Mouse (Mus musculus): ENCODE data around the gene Rpl10a. TPM values are rescaled to one million over a fixed set of nuclear protein-coding genes. Genes with fewer than 3 reads are reported as not detected.
"Not testable (repeated sequence)": the region's sequence is repeated elsewhere in the genome, so short reads cannot be mapped to it uniquely, and the experiment has no call there.

Rpl10a gene
- polyA plus RNA-seq, 1 experiment from 2014 or later = 502 TPM

GRCm38 (mm10) chr17:28327673-28328325 is 472 bp upstream of the Rpl10a start:
- WGBS = 2% methylated on average over 22 of the region's 22 CpGs
- Histone ChIP-seq H3K36me3 (peaks cover 77% of the 10 kb centered on the region), H3K4me1 (peaks cover 55% of the 10 kb centered on the region)

GRCm38 (mm10) chr17:28328946-28329345 is 675 bp downstream of the Rpl10a start:
- H3K36me3 ChIP-seq = peaks cover 78% of the 10 kb centered on the region
- no peaks in the 10 kb centered on the region for H3K9me3 ChIP-seq (replicated peaks)
- DNase-seq (ENCODE audit: low spot score) = peak; percentile 57
- under 1% methylated on average over 25 of the region's 25 CpGs for WGBS
- H3K4me1 ChIP-seq = peaks cover 66% of the 10 kb centered on the region
- peak overlapping the region; percentile 98 for H3K4me3 ChIP-seq
- H3K27ac ChIP-seq = peak overlapping the region; percentile 99
- H3K27me3 ChIP-seq (ENCODE audit: low read depth, poor library complexity, severe bottlenecking) = no peaks in the 10 kb centered on the region

More at GRCm38 (mm10) chr17:28327673-28328325, 472 bp upstream of the Rpl10a start:
- peak overlapping the region; percentile 99 for H3K27ac ChIP-seq
- DNase-seq (ENCODE audit: low spot score) = no peak
- H3K27me3 ChIP-seq (ENCODE audit: low read depth, poor library complexity, severe bottlenecking) = no peaks in the 10 kb centered on the region
- no peaks in the 10 kb centered on the region for H3K9me3 ChIP-seq (replicated peaks)
- peak overlapping the region; percentile 98 for H3K4me3 ChIP-seq

- H3K4me1 ChIP-seq = peaks cover 72% of the 10 kb centered on the region
- peak overlapping the region; percentile 99 for H3K27ac ChIP-seq
- H3K9me3 ChIP-seq (replicated peaks) = no peaks in the 10 kb centered on the region
- H3K4me3 ChIP-seq = peak overlapping the region; percentile 98
- DNase-seq (ENCODE audit: low spot score) = no peak
- H3K27me3 ChIP-seq (ENCODE audit: low read depth, poor library complexity, severe bottlenecking) = no peaks in the 10 kb centered on the region
- WGBS = 9% methylated on average over 4 of the region's 4 CpGs
- peaks cover 77% of the 10 kb centered on the region for H3K36me3 ChIP-seq
Measured at GRCm38 (mm10) chr17:28329503-28330231, 1.4 kb downstream of the Rpl10a start.

GRCm38 (mm10) chr17:28330232-28330546 is 1.9 kb downstream of the Rpl10a start:
- Histone ChIP-seq H3K4me1 (peaks cover 77% of the 10 kb centered on the region), H3K9me3 (replicated peaks) (no peaks in the 10 kb centered on the region), H3K4me3 (peak overlapping the region; percentile 98), H3K27me3 (ENCODE audit: low read depth, poor library complexity, severe bottlenecking) (no peaks in the 10 kb centered on the region), H3K27ac (peak overlapping the region; percentile 14; the same call in 1 of the 2 replicates), H3K36me3 (peaks cover 77% of the 10 kb centered on the region)
- DNase-seq (ENCODE audit: low spot score) = no peak
- WGBS = 62% methylated on average over 2 of the region's 2 CpGs

GRCm38 (mm10) chr17:28330590-28330989 is 2.3 kb downstream of the Rpl10a start:
- not testable (repeated sequence) for H3K27me3 ChIP-seq (ENCODE audit: low read depth, poor library complexity, severe bottlenecking); H3K9me3 ChIP-seq (replicated peaks); H3K27ac ChIP-seq; DNase-seq (ENCODE audit: low spot score)
- peaks cover 77% of the 10 kb centered on the region for H3K4me1 ChIP-seq
- 73% methylated on average over 8 of the region's 8 CpGs for WGBS
- peaks cover 77% of the 10 kb centered on the region for H3K36me3 ChIP-seq
- H3K4me3 ChIP-seq = peak overlapping the region; percentile 19; the same call in 1 of the 2 replicates

GRCm38 (mm10) chr17:28331241-28332112 is 3.2 kb downstream of the Rpl10a start:
- H3K27me3 ChIP-seq (ENCODE audit: low read depth, poor library complexity, severe bottlenecking) = no peaks in the 10 kb centered on the region
- peak overlapping the region; percentile 71; the same call in 1 of the 2 replicates for H3K27ac ChIP-seq
- DNase-seq (ENCODE audit: low spot score) = peak; percentile 56
- peak overlapping the region; percentile 17; the same call in 1 of the 2 replicates for H3K4me3 ChIP-seq
- peaks cover 68% of the 10 kb centered on the region for H3K4me1 ChIP-seq
- H3K36me3 ChIP-seq = peaks cover 77% of the 10 kb centered on the region
- WGBS = 25% methylated on average over 5 of the region's 7 CpGs
- H3K9me3 ChIP-seq (replicated peaks) = no peaks in the 10 kb centered on the region

- peak overlapping the region; percentile 17 for H3K4me3 ChIP-seq
Measured at GRCm38 (mm10) chr17:28332113-28332914, 4.0 kb downstream of the Rpl10a start.

GRCm38 (mm10) chr17:28332915-28333546 is 4.8 kb downstream of the Rpl10a start:
- H3K36me3 ChIP-seq = peaks cover 88% of the 10 kb centered on the region
- H3K27ac ChIP-seq = peak overlapping the region; percentile 71
- H3K9me3 ChIP-seq (replicated peaks) = no peaks in the 10 kb centered on the region
- DNase-seq (ENCODE audit: low spot score) = peak; percentile 62
- 56% methylated on average over 31 of the region's 31 CpGs for WGBS
- peak overlapping the region; percentile 17 for H3K4me3 ChIP-seq
- H3K4me1 ChIP-seq = peaks cover 53% of the 10 kb centered on the region
- no peaks in the 10 kb centered on the region for H3K27me3 ChIP-seq (ENCODE audit: low read depth, poor library complexity, severe bottlenecking)

More at GRCm38 (mm10) chr17:28332113-28332914, 4.0 kb downstream of the Rpl10a start:
- peaks cover 60% of the 10 kb centered on the region for H3K4me1 ChIP-seq
- WGBS = 35% methylated on average over 13 of the region's 13 CpGs
- peak overlapping the region; percentile 71 for H3K27ac ChIP-seq
- H3K36me3 ChIP-seq = peaks cover 81% of the 10 kb centered on the region
- DNase-seq (ENCODE audit: low spot score) = peak; percentile 57
- no peaks in the 10 kb centered on the region for H3K27me3 ChIP-seq (ENCODE audit: low read depth, poor library complexity, severe bottlenecking)
- no peaks in the 10 kb centered on the region for H3K9me3 ChIP-seq (replicated peaks)

- Histone ChIP-seq H3K4me3 (0 out of 2 replicates have a peak overlapping the region, but pooled peaks have one; percentile 3), H3K36me3 (peaks cover 93% of the 10 kb centered on the region), H3K9me3 (replicated peaks) (no peaks in the 10 kb centered on the region), H3K27ac (no peak overlapping the region), H3K4me1 (peaks cover 44% of the 10 kb centered on the region), H3K27me3 (ENCODE audit: low read depth, poor library complexity, severe bottlenecking) (no peaks in the 10 kb centered on the region)
- 76% methylated on average over 10 of the region's 10 CpGs for WGBS
- no peak for DNase-seq (ENCODE audit: low spot score)
Measured at GRCm38 (mm10) chr17:28335267-28335666, 7.0 kb downstream of the Rpl10a start.

GRCm38 (mm10) chr17:28337547-28337946 is 9.3 kb downstream of the Rpl10a start:
- peaks cover 48% of the 10 kb centered on the region for H3K4me1 ChIP-seq
- no peak overlapping the region for H3K27ac ChIP-seq
- 89% methylated on average over 7 of the region's 7 CpGs for WGBS
- no peaks in the 10 kb centered on the region for H3K9me3 ChIP-seq (replicated peaks)
- peaks cover 85% of the 10 kb centered on the region for H3K36me3 ChIP-seq
- no peaks in the 10 kb centered on the region for H3K27me3 ChIP-seq (ENCODE audit: low read depth, poor library complexity, severe bottlenecking)
- H3K4me3 ChIP-seq = no peak overlapping the region
- no peak for DNase-seq (ENCODE audit: low spot score)

GRCm38 (mm10) chr17:28340578-28340977 is 12.3 kb downstream of the Rpl10a start:
- Histone ChIP-seq H3K4me1 (peaks cover 54% of the 10 kb centered on the region), H3K27me3 (ENCODE audit: low read depth, poor library complexity, severe bottlenecking) (no peaks in the 10 kb centered on the region), H3K9me3 (replicated peaks) (no peaks in the 10 kb centered on the region), H3K36me3 (peaks cover 57% of the 10 kb centered on the region), H3K27ac (peak overlapping the region; percentile 74; the same call in 1 of the 2 replicates), H3K4me3 (peak overlapping the region; percentile 42; the same call in 1 of the 2 replicates)
- 75% methylated on average over 7 of the region's 7 CpGs for WGBS
- DNase-seq (ENCODE audit: low spot score) = no peak

All from limb, embryonic 10.5 days (tissue).